Mouse (Mus musculus) brain, embryonic 14.5 days (tissue): ENCODE results near the gene Apba1.

Experiments used
- CTCF ChIP-seq: fragments of 200-500 bp; IDR thresholded peaks from 2 replicates; pipeline ENCODE4 v1.5.1; 2012; ENCODE audit warnings: inconsistent platforms, mild to moderate bottlenecking, moderate library complexity, borderline replicate concordance; ENCODE audit not compliant: insufficient read depth, insufficient read length; ENCODE audit errors: extremely low read depth
- POLR2A ChIP-seq: fragments of 200-500 bp; IDR thresholded peaks from 2 replicates; pipeline ENCODE4 v1.6.1; 2012; ENCODE audit warnings: mild to moderate bottlenecking, inconsistent platforms, borderline replicate concordance; ENCODE audit not compliant: poor library complexity, insufficient read depth, insufficient read length, severe bottlenecking; ENCODE audit errors: extremely low read depth

GRCm38 (mm10) chr19:23955461-23955860 lies 196.8 kb downstream of the Apba1 start:
- no peak for TF ChIP-seq POLR2A
- no peak for TF ChIP-seq CTCF
